Mouse (Mus musculus) kidney, embryonic 16.5 days (tissue): ENCODE results near the gene Acaa1a. TPM values are rescaled to one million over a fixed set of nuclear protein-coding genes. Genes with fewer than 3 reads are reported as not detected.

Experiments
- ATAC-seq: fragments of 200-750 bp; cut with Nextera tagmentation; 2 replicates; pipeline ENCODE4 v1.8.0; 2017; ENCODE audit warnings: moderate TSS enrichment; ENCODE audit not compliant: low FRiP score, low TSS enrichment
- H3K27ac ChIP-seq: fragments of 300-500 bp; sonication (generic); 2 replicates; pipeline ENCODE4 v1.5.1; 2014; ENCODE audit warnings: low read length
- H3K27me3 ChIP-seq: fragments of 300-500 bp; sonication (generic); 2 replicates; pipeline ENCODE4 v1.6.1; 2014; ENCODE audit warnings: low read length, control low read depth, mixed read lengths; ENCODE audit not compliant: insufficient read depth
- H3K36me3 ChIP-seq: fragments of 300-500 bp; sonication (generic); 2 replicates; pipeline ENCODE4 v1.6.1; 2014; ENCODE audit warnings: low read length, control low read depth, mixed read lengths; ENCODE audit not compliant: insufficient read depth
- H3K4me1 ChIP-seq: fragments of 300-500 bp; sonication (generic); 2 replicates; pipeline ENCODE4 v1.6.1; 2014; ENCODE audit warnings: low read length, control low read depth, mixed read lengths; ENCODE audit not compliant: insufficient read depth
- H3K4me2 ChIP-seq: fragments of 300-500 bp; sonication (generic); replicated peaks from 2 replicates; pipeline ENCODE4 v1.6.1; 2014; ENCODE audit warnings: low read depth, low read length
- H3K4me3 ChIP-seq: fragments of 300-500 bp; sonication (generic); 2 replicates; pipeline ENCODE4 v1.5.1; 2014; ENCODE audit warnings: mild to moderate bottlenecking, low read length
- H3K9ac ChIP-seq: fragments of 300-500 bp; sonication (generic); replicated peaks from 2 replicates; pipeline ENCODE4 v1.6.1; 2014; ENCODE audit warnings: low read length
- H3K9me3 ChIP-seq: fragments of 300-500 bp; sonication (generic); 2 replicates; pipeline ENCODE4 v1.6.1; 2016; ENCODE audit warnings: low read length, control low read depth
- WGBS: fragments of 180-500 bp; shearing (Covaris S2); extraction: QIAGEN DNeasy Blood & Tissue Kit; methylation state at CpG from one replicate; pipeline ENCODE4 v1.1.7; 2014; 5-methylcytosine and 5-hydroxymethylcytosine counted together
- polyA plus RNA-seq: library from polyadenylated mRNA; unstranded; fragments of >200 nt; fragmentation: Nextera tagmentation; extraction: Ambion mirVana; gene quantifications from 2 replicates; pipeline ENCODE4 v1.2.1, GENCODE M21; 2015

Gene Acaa1a
- polyA plus RNA-seq, 1 experiment from 2014 or later, result 152 TPM

DNA sequence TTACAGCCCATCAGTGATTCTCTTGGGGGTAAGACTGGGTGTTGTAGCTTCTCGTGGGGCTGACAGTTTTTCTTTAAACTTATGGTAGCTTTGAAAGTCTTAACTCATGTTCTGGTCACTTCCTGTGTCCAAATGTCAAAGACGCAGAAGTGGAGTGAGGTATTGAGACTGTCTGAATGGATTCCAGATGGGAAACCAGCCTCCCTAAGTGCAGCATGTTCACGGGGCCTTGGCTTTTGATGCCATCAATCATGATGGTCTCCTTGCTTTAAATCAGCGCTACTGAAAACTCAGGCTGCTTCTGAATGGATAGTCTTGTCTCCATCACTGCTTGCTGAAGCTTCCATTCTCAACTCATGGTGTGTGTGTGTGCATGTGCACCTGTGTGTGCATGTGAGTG, 31.8 kb downstream of the Acaa1a start:
- H3K4me1 ChIP-seq, result no peaks in the 10 kb centered on the region
- no peaks in the 10 kb centered on the region for H3K27me3 ChIP-seq
- WGBS, result 58% methylated on average over 4 of the region's 4 CpGs
- no peak overlapping the region for H3K27ac ChIP-seq
- no peak overlapping the region for H3K9ac ChIP-seq
- ATAC-seq, result no peak
- no peak overlapping the region for H3K4me3 ChIP-seq
- no peak overlapping the region for H3K4me2 ChIP-seq
- no peaks in the 10 kb centered on the region for H3K36me3 ChIP-seq
- H3K9me3 ChIP-seq, result no peaks in the 10 kb centered on the region

DNA sequence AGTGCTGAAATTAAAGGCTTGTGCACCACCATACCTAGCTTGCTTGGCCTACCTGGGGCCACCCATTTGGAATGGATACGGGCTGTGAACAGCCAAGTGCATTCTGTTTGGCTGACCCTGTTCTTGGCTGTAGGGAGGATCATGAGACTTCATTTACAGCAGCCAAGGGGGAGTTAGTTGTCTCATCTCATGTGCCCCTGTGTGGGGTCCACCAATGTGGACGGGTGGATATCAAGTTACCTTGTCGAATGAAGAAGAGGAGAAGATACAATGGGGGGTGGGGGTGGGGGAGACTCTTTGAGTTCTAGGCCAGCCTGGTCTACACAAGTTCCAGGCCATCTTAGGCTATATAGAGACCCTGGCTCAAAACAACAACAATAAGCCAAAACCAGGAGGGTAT, 35.5 kb downstream of the Acaa1a start:
- H3K9me3 ChIP-seq, result no peaks in the 10 kb centered on the region
- H3K4me2 ChIP-seq, result no peak overlapping the region
- WGBS, result 47% methylated on average over 3 of the region's 3 CpGs
- no peaks in the 10 kb centered on the region for H3K27me3 ChIP-seq
- H3K36me3 ChIP-seq, result peaks cover 6% of the 10 kb centered on the region; the same call in 1 of the 2 replicates
- H3K27ac ChIP-seq, result no peak overlapping the region
- no peak overlapping the region for H3K4me3 ChIP-seq
- ATAC-seq, result no peak
- no peak overlapping the region for H3K9ac ChIP-seq
- no peaks in the 10 kb centered on the region for H3K4me1 ChIP-seq

DNA sequence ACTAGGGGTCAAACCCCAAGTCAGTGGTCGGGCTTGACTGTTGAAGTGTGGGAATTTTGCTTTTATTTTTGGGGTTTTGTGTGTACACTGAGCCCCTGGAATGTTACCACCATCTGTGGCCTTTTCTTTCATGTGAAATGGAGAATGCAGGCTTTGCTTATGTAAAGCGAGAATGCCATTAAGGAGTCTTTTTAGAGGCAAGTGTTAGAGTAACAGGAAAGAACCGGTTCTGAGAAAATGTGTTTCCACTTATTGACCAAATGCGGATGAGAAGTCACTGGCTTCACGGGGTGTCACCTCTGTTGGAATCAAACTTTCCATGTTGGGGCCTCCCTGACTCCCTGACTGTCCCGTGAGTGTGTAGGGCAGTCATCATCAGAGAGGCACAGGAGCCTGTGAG, 36.1 kb downstream of the Acaa1a start:
- Histone ChIP-seq H3K4me2 (no peak overlapping the region), H3K36me3 (peaks cover 6% of the 10 kb centered on the region; the same call in 1 of the 2 replicates), H3K4me3 (no peak overlapping the region), H3K27ac (no peak overlapping the region), H3K9ac (no peak overlapping the region), H3K27me3 (no peaks in the 10 kb centered on the region), H3K4me1 (no peaks in the 10 kb centered on the region), H3K9me3 (no peaks in the 10 kb centered on the region)
- WGBS, result 57% methylated on average over 6 of the region's 6 CpGs
- no peak for ATAC-seq

DNA sequence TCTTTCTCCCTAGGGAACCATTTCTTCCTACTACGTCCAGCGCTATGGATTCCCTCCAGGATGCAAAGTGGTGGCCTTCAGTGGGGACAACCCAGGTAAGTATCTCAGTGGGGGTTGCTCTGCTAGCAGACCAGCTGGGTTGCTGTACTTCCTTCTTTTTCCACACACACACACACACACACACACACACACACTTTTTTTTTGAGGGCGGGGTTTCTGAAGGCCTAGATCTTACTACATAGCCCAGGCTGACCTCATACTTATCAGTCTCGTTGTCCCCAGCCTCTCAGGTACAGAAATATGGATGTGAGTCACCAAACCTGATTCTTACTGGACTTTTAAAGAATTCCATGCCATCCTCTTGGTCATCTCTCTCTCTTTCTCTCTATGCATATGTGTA, 38.8 kb downstream of the Acaa1a start:
- ATAC-seq, result no peak
- no peaks in the 10 kb centered on the region for H3K9me3 ChIP-seq
- H3K27ac ChIP-seq, result no peak overlapping the region
- no peak overlapping the region for H3K9ac ChIP-seq
- H3K4me3 ChIP-seq, result no peak overlapping the region
- no peaks in the 10 kb centered on the region for H3K4me1 ChIP-seq
- 86% methylated on average over 4 of the region's 4 CpGs for WGBS
- no peaks in the 10 kb centered on the region for H3K27me3 ChIP-seq
- peaks cover 6% of the 10 kb centered on the region; the same call in 1 of the 2 replicates for H3K36me3 ChIP-seq
- H3K4me2 ChIP-seq, result no peak overlapping the region

DNA sequence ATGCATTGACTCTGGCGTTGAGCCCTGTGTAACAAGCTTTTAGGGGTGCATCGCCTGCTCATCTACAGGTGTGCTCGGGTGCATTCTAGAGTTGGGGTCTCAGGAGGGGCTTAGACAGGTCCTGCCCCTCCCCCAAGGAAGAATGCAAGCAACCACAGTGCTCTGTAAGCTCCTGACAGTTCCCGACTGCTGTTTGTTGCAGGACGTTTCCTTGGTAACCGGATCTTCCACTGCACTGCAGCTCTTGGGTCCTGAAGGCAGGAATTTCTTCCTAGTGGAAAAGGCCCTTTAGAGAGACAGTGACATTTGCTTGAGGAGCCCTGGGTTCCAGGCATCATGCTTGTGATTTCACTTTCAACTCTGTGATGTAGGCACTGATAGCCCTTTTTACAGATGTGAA, 43.1 kb downstream of the Acaa1a start:
- Histone ChIP-seq H3K9me3 (no peaks in the 10 kb centered on the region), H3K9ac (no peak overlapping the region), H3K4me1 (no peaks in the 10 kb centered on the region), H3K4me3 (no peak overlapping the region), H3K4me2 (no peak overlapping the region), H3K27me3 (no peaks in the 10 kb centered on the region), H3K36me3 (peaks cover 11% of the 10 kb centered on the region; the same call in 1 of the 2 replicates), H3K27ac (no peak overlapping the region)
- ATAC-seq, result no peak
- WGBS, result 67% methylated on average over 6 of the region's 6 CpGs

DNA sequence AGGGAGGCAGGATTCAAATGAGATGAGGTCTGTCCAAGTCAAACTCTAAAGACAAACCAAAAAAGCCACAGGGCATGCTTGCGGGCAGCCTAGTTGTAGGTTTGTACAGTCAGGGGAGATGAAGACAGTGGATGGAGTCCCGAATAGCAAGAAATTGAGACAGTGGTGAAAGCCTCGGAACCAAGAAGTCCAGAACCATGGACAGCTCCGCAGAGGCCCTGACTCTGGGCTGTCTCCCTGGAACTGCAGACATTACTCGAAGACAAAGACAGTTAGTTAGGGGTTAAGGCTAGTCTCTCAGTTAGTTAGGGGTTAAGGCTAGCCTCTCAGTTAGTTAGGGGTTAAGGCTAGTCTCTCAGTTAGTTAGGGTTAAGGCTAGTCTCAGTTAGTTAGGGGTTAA, 49.5 kb downstream of the Acaa1a start:
- ATAC-seq, result no peak
- no peak overlapping the region for H3K9ac ChIP-seq
- no peak overlapping the region for H3K4me3 ChIP-seq
- no peaks in the 10 kb centered on the region for H3K4me1 ChIP-seq
- WGBS, result 47% methylated on average over 5 of the region's 5 CpGs
- no peak overlapping the region for H3K27ac ChIP-seq
- no peaks in the 10 kb centered on the region for H3K9me3 ChIP-seq
- 0 out of 2 replicates have a peak, but pooled peaks cover 5% of the 10 kb centered on the region for H3K36me3 ChIP-seq
- no peak overlapping the region for H3K4me2 ChIP-seq
- H3K27me3 ChIP-seq, result no peaks in the 10 kb centered on the region

DNA sequence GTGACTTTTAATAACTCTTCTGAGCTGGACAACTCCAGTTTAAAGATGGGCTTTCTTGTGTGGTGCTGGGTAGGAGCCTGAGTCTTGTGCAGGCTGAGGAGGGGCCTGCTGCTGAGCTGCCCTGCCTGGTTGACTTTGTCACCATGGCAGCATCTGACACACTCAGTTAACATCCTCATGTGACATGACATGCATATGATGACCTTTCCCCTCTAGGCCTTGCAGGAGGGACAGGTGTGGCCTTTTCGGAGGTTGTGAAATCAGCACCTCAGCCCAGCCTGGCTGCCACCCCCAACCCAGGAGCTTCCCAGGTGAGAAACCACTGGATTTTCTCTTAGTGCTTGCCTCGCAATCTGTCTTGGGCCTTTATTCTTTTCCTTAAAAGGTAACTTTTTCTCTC, 50.7 kb downstream of the Acaa1a start:
- Histone ChIP-seq H3K27me3 (no peaks in the 10 kb centered on the region), H3K27ac (no peak overlapping the region), H3K4me2 (no peak overlapping the region), H3K36me3 (0 out of 2 replicates have a peak, but pooled peaks cover 5% of the 10 kb centered on the region), H3K9me3 (no peaks in the 10 kb centered on the region), H3K4me1 (no peaks in the 10 kb centered on the region), H3K4me3 (no peak overlapping the region), H3K9ac (no peak overlapping the region)
- 95% methylated on average over 2 of the region's 2 CpGs for WGBS
- no peak for ATAC-seq

DNA sequence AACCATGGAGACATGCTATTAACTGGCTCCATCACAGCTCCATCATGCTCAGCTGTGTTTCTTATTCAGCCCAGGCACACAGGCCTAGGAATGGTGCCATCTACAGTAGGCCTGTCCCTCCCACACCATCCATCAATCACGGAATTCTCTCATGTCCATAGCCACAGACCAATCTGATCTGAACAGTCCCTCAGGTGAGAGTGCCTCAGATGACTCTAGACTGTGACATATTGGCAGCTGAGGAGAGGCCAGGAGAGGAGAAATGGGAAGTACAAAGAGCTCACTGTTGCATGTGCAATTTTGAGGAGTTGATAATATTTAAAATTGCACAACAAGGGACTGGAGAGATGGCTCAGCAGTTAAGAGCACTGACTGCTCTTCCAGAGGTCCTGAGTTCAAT, 55.3 kb downstream of the Acaa1a start:
- Histone ChIP-seq H3K4me1 (no peaks in the 10 kb centered on the region), H3K4me3 (no peak overlapping the region), H3K27me3 (no peaks in the 10 kb centered on the region), H3K4me2 (no peak overlapping the region), H3K9ac (no peak overlapping the region), H3K9me3 (no peaks in the 10 kb centered on the region), H3K36me3 (no peaks in the 10 kb centered on the region), H3K27ac (no peak overlapping the region)
- 83% methylated on average over 1 of the region's 1 CpGs for WGBS
- ATAC-seq, result no peak

Other genes starting within 250 kb of the Acaa1a start
- gene Plcd1, start 246.2 kb upstream of the Acaa1a start, polyA plus RNA-seq, result 25.3 and 26.9 TPM in 2 replicates
- 6.1 and 7.7 TPM in 2 replicates for gene Dlec1, start 237.2 kb upstream of the Acaa1a start, polyA plus RNA-seq
- gene Acaa1b, start 182.6 kb upstream of the Acaa1a start, polyA plus RNA-seq, result 44.0 and 52.4 TPM in 2 replicates
- gene Gm47289, start 180.5 kb upstream of the Acaa1a start, polyA plus RNA-seq, result not detected in 2 replicates
- 22.1 and 22.9 TPM in 2 replicates for gene Slc22a13, start 130.6 kb upstream of the Acaa1a start, polyA plus RNA-seq
- gene Oxsr1, start 17.2 kb upstream of the Acaa1a start, polyA plus RNA-seq, result 12.2 and 13.2 TPM in 2 replicates
- gene Myd88, start 1.7 kb downstream of the Acaa1a start, polyA plus RNA-seq, result 30.0 and 30.9 TPM in 2 replicates
- gene Xylb, start 17.7 kb downstream of the Acaa1a start, polyA plus RNA-seq, result 34.7 and 35.8 TPM in 2 replicates
- 0.08 and 0.12 TPM in 2 replicates for gene Slc22a14, start 25.9 kb downstream of the Acaa1a start, polyA plus RNA-seq
- 18.7 and 23.6 TPM in 2 replicates for gene Acvr2b, start 62.4 kb downstream of the Acaa1a start, polyA plus RNA-seq
- gene Exog, start 105.3 kb downstream of the Acaa1a start, polyA plus RNA-seq, result 24.8 and 27.9 TPM in 2 replicates
- gene Scn5a, start 239.3 kb downstream of the Acaa1a start, polyA plus RNA-seq, result 0.13 and 0.25 TPM in 2 replicates